Mouse (Mus musculus) spleen, postnatal 10 days (tissue): ENCODE results near the gene Pphln1.

Experiments
- DNase-seq, 2 experiments: peaks; one replicate each; pipeline ENCODE4 v3.0.0; 2021 to 2022; ENCODE audit warnings: low spot score in 2 of 2

Pphln1 gene

GRCm38 (mm10) chr15:93503201-93503745 is 105.1 kb downstream of the Pphln1 start:
- no peak for DNase-seq

GRCm38 (mm10) chr15:93504808-93505207 is 106.7 kb downstream of the Pphln1 start:
- no peak for DNase-seq

GRCm38 (mm10) chr15:93510690-93511336 is 112.7 kb downstream of the Pphln1 start:
- no peak for DNase-seq

GRCm38 (mm10) chr15:93512437-93512836 is 114.3 kb downstream of the Pphln1 start:
- no peak for DNase-seq

GRCm38 (mm10) chr15:93513939-93514341 is 115.8 kb downstream of the Pphln1 start:
- DNase-seq: peak in 1 of 2 experiments; percentile 9

- DNase-seq: no peak
Observed at GRCm38 (mm10) chr15:93515316-93515715, 117.2 kb downstream of the Pphln1 start.

- no peak for DNase-seq
Observed at GRCm38 (mm10) chr15:93517022-93517565, 118.9 kb downstream of the Pphln1 start.

GRCm38 (mm10) chr15:93518143-93518902 is 120.2 kb downstream of the Pphln1 start:
- DNase-seq: peak in 1 of 2 experiments; percentile 11

GRCm38 (mm10) chr15:93518941-93519835 is 121.0 kb downstream of the Pphln1 start:
- peak; percentile 83 to 89 for DNase-seq

- DNase-seq: no peak
Observed at GRCm38 (mm10) chr15:93519836-93520826, 122.0 kb downstream of the Pphln1 start.

GRCm38 (mm10) chr15:93521088-93521786 is 123.1 kb downstream of the Pphln1 start:
- DNase-seq: no peak

GRCm38 (mm10) chr15:93521787-93522180 is 123.6 kb downstream of the Pphln1 start:
- no peak for DNase-seq

- DNase-seq: no peak
Observed at GRCm38 (mm10) chr15:93525305-93525917, 127.3 kb downstream of the Pphln1 start.

GRCm38 (mm10) chr15:93529831-93530702 is 131.9 kb downstream of the Pphln1 start:
- DNase-seq: no peak

- DNase-seq: no peak
Observed at GRCm38 (mm10) chr15:93530703-93531032, 132.5 kb downstream of the Pphln1 start.

- DNase-seq: no peak
Observed at GRCm38 (mm10) chr15:93536191-93536590, 138.0 kb downstream of the Pphln1 start.

- no peak for DNase-seq
Observed at GRCm38 (mm10) chr15:93537745-93538144, 139.6 kb downstream of the Pphln1 start.

- no peak for DNase-seq
Observed at GRCm38 (mm10) chr15:93538551-93539205, 140.5 kb downstream of the Pphln1 start.
